Mouse (Mus musculus): ENCODE data around the gene Pxmp4. TPM values are rescaled to one million over a fixed set of nuclear protein-coding genes. Genes with fewer than 3 reads are reported as not detected.

The Pxmp4 gene
- 6.1 and 11.0 TPM in 2 replicates for polyA plus RNA-seq (2012; rRNA removed)

DNA sequence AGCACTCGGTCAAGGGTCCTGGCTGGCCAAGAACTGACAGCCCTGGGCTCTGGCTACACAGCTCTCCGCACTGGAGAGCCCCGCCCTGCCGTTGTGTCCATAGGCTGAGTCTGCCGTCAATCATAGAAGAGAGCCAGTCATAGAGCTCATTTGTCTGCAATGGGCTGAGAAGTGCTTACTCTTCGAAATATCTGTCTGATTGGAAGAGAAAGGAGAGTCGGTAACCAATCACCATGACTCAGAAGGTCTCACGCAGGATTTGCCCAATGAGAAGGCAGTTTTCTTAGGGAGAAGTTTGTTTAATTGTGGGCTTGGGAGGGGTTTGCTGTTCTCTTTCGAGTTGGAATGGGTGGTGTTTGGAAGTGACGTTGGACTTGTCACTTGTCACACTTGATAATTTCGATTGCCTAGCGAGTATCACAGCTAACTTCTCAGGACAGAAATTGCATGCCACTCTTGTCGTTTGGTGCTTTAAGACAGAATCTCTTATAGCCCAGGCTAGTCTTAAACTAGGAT lies at the start of gene Pxmp4:
TSS of gene Pxmp4 (minus strand) at position 71 of the 516 bp plus-strand sequence.

DNA sequence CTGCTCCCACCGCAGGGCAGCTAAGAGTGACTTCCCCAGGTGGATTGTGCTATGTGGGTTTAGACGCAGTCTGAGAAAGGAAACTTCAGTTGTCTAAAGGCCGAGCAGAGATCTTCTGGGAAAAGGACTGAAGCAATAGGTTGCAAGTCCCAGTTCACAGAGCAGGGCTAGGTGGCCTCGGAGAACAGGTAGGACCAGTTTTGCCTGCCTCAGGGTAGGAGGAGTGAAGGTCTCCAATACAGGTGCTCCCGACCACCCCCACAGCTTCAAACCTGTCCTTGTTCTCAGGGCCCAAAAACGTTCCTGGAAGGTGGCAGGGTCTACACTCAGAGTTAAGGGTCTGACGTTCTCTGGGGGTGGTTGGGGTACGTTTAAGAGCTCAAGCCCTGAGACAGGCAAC lies 47.9 kb upstream of the Pxmp4 start, which contains the start of gene Chmp4b:
TSS of gene Chmp4b (plus strand) at position 343 of the 400 bp plus-strand sequence.

DNA sequence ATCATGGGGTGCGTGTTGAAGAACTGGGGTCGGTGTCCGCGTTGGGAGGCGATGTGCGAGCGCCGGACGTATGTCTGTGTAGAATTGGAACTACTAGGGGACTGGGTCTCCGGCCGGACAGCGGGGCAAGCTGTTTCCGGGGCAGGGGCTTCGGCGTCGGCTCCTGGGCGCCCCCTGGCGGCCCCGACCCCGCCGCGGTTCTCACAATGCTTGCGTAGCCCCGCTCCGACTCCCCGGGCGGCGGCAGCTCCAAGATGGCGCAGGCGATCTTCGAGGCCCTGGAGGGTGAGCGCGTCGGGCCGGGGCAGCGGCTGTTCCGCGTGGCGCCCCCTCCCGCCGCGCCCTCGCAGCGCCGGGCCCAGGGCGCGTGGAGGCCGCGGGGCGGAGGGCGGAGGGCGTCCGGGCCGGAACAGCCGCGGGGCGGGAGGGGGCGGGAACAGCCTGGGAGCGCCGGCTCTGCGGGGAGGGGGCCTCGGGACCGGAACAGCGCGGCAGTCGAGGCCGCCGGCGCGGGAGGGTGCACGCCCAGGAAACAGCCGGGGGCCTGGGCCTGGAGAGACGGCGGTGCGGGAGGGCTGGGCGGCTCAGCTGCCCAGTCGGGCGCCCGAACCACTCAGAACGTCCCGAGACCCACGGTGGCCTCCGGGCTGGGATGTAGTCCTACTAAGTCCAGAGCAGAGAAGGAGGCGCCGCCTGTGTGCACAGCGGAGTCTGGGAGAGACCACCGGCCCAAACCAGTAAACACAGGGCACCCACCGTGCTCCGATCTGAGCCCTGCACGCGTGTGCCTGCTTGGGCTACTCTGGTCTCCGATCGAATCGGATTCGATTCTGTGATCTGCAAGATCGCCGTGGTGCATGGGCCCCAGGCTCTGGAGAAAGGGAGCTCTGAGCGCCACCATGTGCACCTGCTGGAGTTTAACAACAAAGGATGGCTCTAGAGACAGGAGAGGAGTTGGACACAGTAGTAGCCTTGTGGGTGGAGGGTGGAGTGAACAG lies 9.9 kb upstream of the Pxmp4 start, which contains the start of the genes Zfp341 and 4930519P11Rik:
TSS of gene Zfp341 (plus strand) at position 180 of the 998 bp plus-strand sequence.
TSS of gene 4930519P11Rik (minus strand) at position 320 of the 998 bp plus-strand sequence.

GRCm38 (mm10) chr2:154569836-154570286 lies 33.6 kb downstream of the Pxmp4 start, which contains the start of gene E2f1:
E2f1 (minus strand) TSS chr2:154569892.

DNA sequence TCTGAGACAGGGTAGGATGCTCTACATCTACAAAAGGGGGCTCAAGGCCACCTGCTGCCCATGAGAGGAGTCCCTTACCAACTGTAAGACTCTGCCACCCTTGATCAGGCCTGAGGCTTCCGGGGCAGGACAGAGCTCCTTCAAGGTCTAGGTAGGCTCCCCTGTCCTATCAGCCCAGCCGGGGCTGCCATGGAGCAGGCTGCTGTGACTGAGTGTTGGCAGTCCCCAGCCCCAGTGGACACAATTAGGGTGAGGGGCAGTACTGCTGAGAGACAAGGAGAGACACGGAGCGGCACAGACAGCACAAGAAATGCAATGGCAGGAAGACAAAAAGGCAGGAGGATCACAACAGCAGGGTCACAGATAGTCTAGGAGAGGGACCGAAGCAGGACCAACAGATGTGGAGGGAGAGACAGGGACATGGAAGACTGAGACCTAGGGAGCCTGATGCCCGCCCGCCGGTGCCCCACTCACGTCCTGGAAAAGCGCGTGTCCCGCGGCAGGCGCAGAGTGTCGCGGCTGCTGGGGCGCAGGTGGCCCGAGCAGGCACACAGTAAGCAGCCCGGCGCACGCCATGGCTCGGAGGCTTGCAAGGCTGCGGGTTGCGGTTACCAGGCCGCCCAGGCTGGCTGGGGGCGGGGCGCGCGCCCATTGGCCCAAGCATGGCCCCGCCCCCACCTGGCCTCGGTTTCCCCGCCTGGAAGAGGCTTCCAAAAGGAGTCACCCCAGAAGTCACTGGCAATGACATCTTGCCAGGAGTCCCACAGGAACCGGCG lies 45.1 kb downstream of the Pxmp4 start, which contains the start of gene Necab3:
TSS of gene Necab3 (minus strand) at position 627 of the 776 bp plus-strand sequence.

DNA sequence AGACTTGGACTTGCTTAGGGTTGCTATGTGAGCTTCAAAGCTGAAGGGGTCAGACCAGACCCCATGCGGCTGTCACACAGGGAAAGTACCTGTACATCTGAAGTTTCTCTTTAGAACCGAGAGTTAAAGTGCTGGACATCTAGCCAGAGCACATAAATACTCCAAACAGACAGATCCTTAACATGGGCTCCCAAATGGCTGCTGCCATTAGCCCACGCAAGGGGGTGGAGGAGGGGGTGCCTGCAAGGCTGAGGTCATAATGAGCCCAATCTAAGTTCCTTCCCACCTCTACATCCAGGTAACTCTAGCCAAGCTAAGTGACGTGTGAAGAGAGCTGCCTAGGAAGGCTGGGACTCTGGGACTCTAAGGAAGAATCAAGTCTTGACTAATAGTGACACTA lies 52.0 kb downstream of the Pxmp4 start, which contains the start of gene Actl10:
TSS of gene Actl10 (plus strand) at position 301 of the 400 bp plus-strand sequence.

GRCm38 (mm10) chr2:154546711-154547110 lies 56.8 kb downstream of the Pxmp4 start, which contains the start of gene 1700003F12Rik:
1700003F12Rik (plus strand) TSS chr2:154547085.

Other genes with a start within 250 kb of the Pxmp4 start
- gene Cdk5rap1, start 230.7 kb downstream of the Pxmp4 start, polyA plus RNA-seq (2012; rRNA removed), result 8.3 and 20.3 TPM in 2 replicates
- gene Snta1, start 195.6 kb downstream of the Pxmp4 start, polyA plus RNA-seq (2012; rRNA removed), result 6.9 and 7.2 TPM in 2 replicates
- 37.0 and 44.4 TPM in 2 replicates for gene Cbfa2t2, start 167.2 kb downstream of the Pxmp4 start, polyA plus RNA-seq (2012; rRNA removed)
- gene 1700003F12Rik, start 56.6 kb downstream of the Pxmp4 start, polyA plus RNA-seq (2012; rRNA removed), result 0.88 and 2.4 TPM in 2 replicates
- gene Actl10, start 51.9 kb downstream of the Pxmp4 start, polyA plus RNA-seq (2012; rRNA removed), result 0.04 and 0.05 TPM in 2 replicates
- 6.5 and 8.6 TPM in 2 replicates for gene Necab3, start 44.8 kb downstream of the Pxmp4 start, polyA plus RNA-seq (2012; rRNA removed)
- gene E2f1, start 33.8 kb downstream of the Pxmp4 start, polyA plus RNA-seq (2012; rRNA removed), result 50.5 and 65.5 TPM in 2 replicates
- 4.3 and 7.4 TPM in 2 replicates for gene Zfp341, start 9.6 kb upstream of the Pxmp4 start, polyA plus RNA-seq (2012; rRNA removed)
- 0.12 and 0.62 TPM in 2 replicates for gene 4930519P11Rik, start 9.7 kb upstream of the Pxmp4 start, polyA plus RNA-seq (2012; rRNA removed)
- gene Chmp4b, start 48.0 kb upstream of the Pxmp4 start, polyA plus RNA-seq (2012; rRNA removed), result 172 and 326 TPM in 2 replicates
- gene Gm14214, start 166.3 kb upstream of the Pxmp4 start, polyA plus RNA-seq (2012; rRNA removed), result not detected in 2 replicates
- 393 and 415 TPM in 2 replicates for gene Raly, start 187.4 kb upstream of the Pxmp4 start, polyA plus RNA-seq (2012; rRNA removed)
- gene a, start 187.7 kb upstream of the Pxmp4 start, polyA plus RNA-seq (2012; rRNA removed), result 4.1 and 9.6 TPM in 2 replicates